Mouse (Mus musculus) midbrain, embryonic 16.5 days (tissue): ENCODE results near the gene Ybx1. TPM values are rescaled to one million over a fixed set of nuclear protein-coding genes. Genes with fewer than 3 reads are reported as not detected.

Experiments
- ATAC-seq: fragments of 200-750 bp; cut with Nextera tagmentation; 2 replicates; pipeline ENCODE4 v1.8.0; 2017; ENCODE audit warnings: moderate TSS enrichment
- H3K27ac ChIP-seq: fragments of 300-500 bp; sonication (generic); 2 replicates; pipeline ENCODE4 v1.5.1; 2014; ENCODE audit warnings: mild to moderate bottlenecking, low read length, mixed read lengths
- H3K27me3 ChIP-seq: fragments of 300-500 bp; sonication (generic); 2 replicates; pipeline ENCODE4 v1.6.1; 2014; ENCODE audit warnings: low read depth, low read length, mixed read lengths; ENCODE audit not compliant: control insufficient read depth, insufficient read depth
- H3K36me3 ChIP-seq: fragments of 300-500 bp; sonication (generic); 2 replicates; pipeline ENCODE4 v1.6.1; 2014; ENCODE audit warnings: mild to moderate bottlenecking, low read length, moderate library complexity, mixed read lengths; ENCODE audit not compliant: control insufficient read depth, insufficient read depth
- H3K4me1 ChIP-seq: fragments of 300-500 bp; sonication (generic); 2 replicates; pipeline ENCODE4 v1.6.1; 2014; ENCODE audit warnings: mild to moderate bottlenecking, low read length, mixed read lengths; ENCODE audit not compliant: control insufficient read depth, insufficient read depth
- H3K4me2 ChIP-seq: fragments of 300-500 bp; sonication (generic); 2 replicates; pipeline ENCODE4 v1.6.1; 2014; ENCODE audit warnings: mild to moderate bottlenecking, low read length, mixed read lengths
- H3K4me3 ChIP-seq: fragments of 300-500 bp; sonication (generic); 2 replicates; pipeline ENCODE4 v1.5.1; 2014; ENCODE audit warnings: low read depth, mild to moderate bottlenecking, low read length, moderate library complexity, mixed read lengths
- H3K9ac ChIP-seq: fragments of 300-500 bp; sonication (generic); 2 replicates; pipeline ENCODE4 v1.6.1; 2014; ENCODE audit warnings: low read depth, low read length, mixed read lengths
- H3K9me3 ChIP-seq: fragments of 300-500 bp; sonication (generic); replicated peaks from 2 replicates; pipeline ENCODE4 v1.6.1; 2014; ENCODE audit warnings: mild to moderate bottlenecking, low read length, mixed read lengths; ENCODE audit not compliant: control insufficient read depth, poor library complexity, severe bottlenecking
- WGBS: fragments of 180-500 bp; shearing (Covaris S2); extraction: QIAGEN DNeasy Blood & Tissue Kit; methylation state at CpG from one replicate; pipeline ENCODE4 v1.1.7; 2014; 5-methylcytosine and 5-hydroxymethylcytosine counted together
- polyA plus RNA-seq: library from polyadenylated mRNA; unstranded; fragments of >200 nt; fragmentation: Nextera tagmentation; extraction: Ambion mirVana; gene quantifications from 2 replicates; pipeline ENCODE4 v1.2.1, GENCODE M21; 2015

The Ybx1 gene
- 716 and 727 TPM in 2 replicates for polyA plus RNA-seq

- peak; percentile 99 for ATAC-seq
- Histone ChIP-seq H3K4me2 (peak within 1 kb of the TSS; percentile 89), H3K4me3 (peak within 1 kb of the TSS; percentile 93), H3K9ac (peak within 1 kb of the TSS; percentile 89), H3K27me3 (no peaks in the 10 kb centered on the region), H3K36me3 (no peaks in the 10 kb centered on the region), H3K27ac (peak within 1 kb of the TSS; percentile 97), H3K4me1 (peaks cover 35% of the 10 kb centered on the region), H3K9me3 (no peaks in the 10 kb centered on the region)
- WGBS = 0% methylated on average over 61 of the region's 61 CpGs
These were observed at the start of gene Ybx1 for GRCm38 (mm10) chr4:119294415-119295133. TSS of gene Ybx1 (minus strand) at chr4:119294604.

- H3K4me2 ChIP-seq = peak overlapping the region; percentile 47
- peak overlapping the region; percentile 93 for H3K27ac ChIP-seq
- peak overlapping the region; percentile 36; the same call in 1 of the 2 replicates for H3K9ac ChIP-seq
- H3K36me3 ChIP-seq = no peaks in the 10 kb centered on the region
- peak; percentile 93 for ATAC-seq
- no peaks in the 10 kb centered on the region for H3K9me3 ChIP-seq
- 6% methylated on average over 10 of the region's 10 CpGs for WGBS
- 0 out of 2 replicates have a peak overlapping the region, but pooled peaks have one; percentile 17 for H3K4me3 ChIP-seq
- H3K27me3 ChIP-seq = no peaks in the 10 kb centered on the region
- H3K4me1 ChIP-seq = peaks cover 11% of the 10 kb centered on the region
These were observed 44.5 kb upstream of the Ybx1 start for GRCm38 (mm10) chr4:119338861-119339361.

- ATAC-seq = peak; percentile 96
- Histone ChIP-seq H3K9ac (peak overlapping the region; percentile 36; the same call in 1 of the 2 replicates), H3K4me2 (peak overlapping the region; percentile 47), H3K27me3 (no peaks in the 10 kb centered on the region), H3K9me3 (no peaks in the 10 kb centered on the region), H3K4me1 (peaks cover 11% of the 10 kb centered on the region), H3K4me3 (0 out of 2 replicates have a peak overlapping the region, but pooled peaks have one; percentile 17), H3K36me3 (no peaks in the 10 kb centered on the region), H3K27ac (peak overlapping the region; percentile 93)
- WGBS = 27% methylated on average over 4 of the region's 4 CpGs
These were observed 44.0 kb upstream of the Ybx1 start for GRCm38 (mm10) chr4:119338422-119338821.

GRCm38 (mm10) chr4:119333487-119333886 lies 39.1 kb upstream of the Ybx1 start:
- Histone ChIP-seq H3K9me3 (no peaks in the 10 kb centered on the region), H3K4me3 (no peak overlapping the region), H3K27ac (no peak overlapping the region), H3K27me3 (no peaks in the 10 kb centered on the region), H3K36me3 (no peaks in the 10 kb centered on the region), H3K9ac (no peak overlapping the region), H3K4me1 (peaks cover 8% of the 10 kb centered on the region), H3K4me2 (no peak overlapping the region)
- ATAC-seq = no peak
- WGBS = 83% methylated on average over 6 of the region's 6 CpGs

GRCm38 (mm10) chr4:119320896-119321550 lies 26.6 kb upstream of the Ybx1 start:
- WGBS = 24% methylated on average over 10 of the region's 10 CpGs
- peak overlapping the region; percentile 74 for H3K9ac ChIP-seq
- peak overlapping the region; percentile 93 for H3K27ac ChIP-seq

GRCm38 (mm10) chr4:119320131-119320830 lies 25.9 kb upstream of the Ybx1 start, which contains the start of gene Ppih:
TSS of gene Ppih (minus strand) at chr4:119320546.
- 1% methylated on average over 44 of the region's 44 CpGs for WGBS
- peaks cover 11% of the 10 kb centered on the region for H3K4me1 ChIP-seq
- H3K9me3 ChIP-seq = no peaks in the 10 kb centered on the region
- H3K36me3 ChIP-seq = peaks cover 4% of the 10 kb centered on the region; the same call in 1 of the 2 replicates
- H3K27ac ChIP-seq = peak within 1 kb of the TSS; percentile 93
- H3K4me3 ChIP-seq = peak within 1 kb of the TSS; percentile 72
- H3K4me2 ChIP-seq = peak within 1 kb of the TSS; percentile 73
- H3K9ac ChIP-seq = peak within 1 kb of the TSS; percentile 74
- H3K27me3 ChIP-seq = peaks cover 5% of the 10 kb centered on the region; the same call in 1 of the 2 replicates
- peak; percentile 98 for ATAC-seq

More at GRCm38 (mm10) chr4:119320896-119321550, 26.6 kb upstream of the Ybx1 start:
- no peaks in the 10 kb centered on the region for H3K9me3 ChIP-seq
- H3K4me2 ChIP-seq = peak overlapping the region; percentile 73
- peaks cover 11% of the 10 kb centered on the region for H3K4me1 ChIP-seq
- ATAC-seq = peak; percentile 78
- H3K27me3 ChIP-seq = peaks cover 5% of the 10 kb centered on the region; the same call in 1 of the 2 replicates
- 0 out of 2 replicates have a peak, but pooled peaks cover 3% of the 10 kb centered on the region for H3K36me3 ChIP-seq
- peak overlapping the region; percentile 72 for H3K4me3 ChIP-seq

- WGBS = 97% methylated on average over 1 of the region's 1 CpGs
- H3K36me3 ChIP-seq = peaks cover 13% of the 10 kb centered on the region
These were observed 19.4 kb upstream of the Ybx1 start for GRCm38 (mm10) chr4:119313756-119314155.

GRCm38 (mm10) chr4:119305418-119305817 lies 11.0 kb upstream of the Ybx1 start:
- 63% methylated on average over 5 of the region's 5 CpGs for WGBS
- H3K4me2 ChIP-seq = no peak overlapping the region
- H3K9ac ChIP-seq = no peak overlapping the region
- no peaks in the 10 kb centered on the region for H3K27me3 ChIP-seq
- no peaks in the 10 kb centered on the region for H3K9me3 ChIP-seq
- no peak overlapping the region for H3K4me3 ChIP-seq
- no peaks in the 10 kb centered on the region for H3K4me1 ChIP-seq
- no peak for ATAC-seq
- no peak overlapping the region for H3K27ac ChIP-seq
- H3K36me3 ChIP-seq = peaks cover 4% of the 10 kb centered on the region; the same call in 1 of the 2 replicates

More at GRCm38 (mm10) chr4:119313756-119314155, 19.4 kb upstream of the Ybx1 start:
- no peak for ATAC-seq
- Histone ChIP-seq H3K9me3 (no peaks in the 10 kb centered on the region), H3K4me3 (no peak overlapping the region), H3K27ac (no peak overlapping the region), H3K4me2 (no peak overlapping the region), H3K9ac (no peak overlapping the region), H3K27me3 (no peaks in the 10 kb centered on the region), H3K4me1 (no peaks in the 10 kb centered on the region)
